Mouse (Mus musculus) layer of hippocampus, adult 11-12 months (tissue): ENCODE results near the gene Gm10961.

Experiments
- DNase-seq: peaks from one replicate; pipeline ENCODE4 v3.0.0; 2022; ENCODE audit warnings: low spot score

Gene Gm10961

GRCm38 (mm10) chr3:107630682-107631522, at the start of gene Gm10961:
Gene Gm10961 (plus strand): TSS chr3:107631322.
- peak; percentile 35 for DNase-seq

- no peak for DNase-seq
Observed at GRCm38 (mm10) chr3:107582130-107582874, 48.8 kb upstream of the Gm10961 start.

- no peak for DNase-seq
Observed at GRCm38 (mm10) chr3:107582875-107583767, 48.0 kb upstream of the Gm10961 start.

GRCm38 (mm10) chr3:107583893-107584292, 47.2 kb upstream of the Gm10961 start:
- DNase-seq: no peak

GRCm38 (mm10) chr3:107586504-107586903, 44.6 kb upstream of the Gm10961 start:
- no peak for DNase-seq

- no peak for DNase-seq
Observed at GRCm38 (mm10) chr3:107591612-107592011, 39.5 kb upstream of the Gm10961 start.

- DNase-seq: no peak
Observed at GRCm38 (mm10) chr3:107593632-107594031, 37.5 kb upstream of the Gm10961 start.

GRCm38 (mm10) chr3:107594662-107595263, 36.4 kb upstream of the Gm10961 start, which contains the start of gene Alx3:
Gene Alx3 (plus strand): TSS chr3:107595031.
- DNase-seq: no peak

GRCm38 (mm10) chr3:107595264-107595937, 35.7 kb upstream of the Gm10961 start:
- DNase-seq: no peak

GRCm38 (mm10) chr3:107595938-107596461, 35.1 kb upstream of the Gm10961 start:
- DNase-seq: no peak

GRCm38 (mm10) chr3:107596559-107596958, 34.6 kb upstream of the Gm10961 start:
- no peak for DNase-seq

GRCm38 (mm10) chr3:107597134-107597533, 34.0 kb upstream of the Gm10961 start:
- no peak for DNase-seq

- no peak for DNase-seq
Observed at GRCm38 (mm10) chr3:107597586-107598389, 33.3 kb upstream of the Gm10961 start.

GRCm38 (mm10) chr3:107600127-107600526, 31.0 kb upstream of the Gm10961 start:
- DNase-seq: no peak

- peak; percentile 56 for DNase-seq
Observed at GRCm38 (mm10) chr3:107605304-107605703, 25.8 kb upstream of the Gm10961 start.

GRCm38 (mm10) chr3:107607221-107607620, 23.9 kb upstream of the Gm10961 start:
- no peak for DNase-seq

- DNase-seq: no peak
Observed at GRCm38 (mm10) chr3:107608808-107609207, 22.3 kb upstream of the Gm10961 start.

GRCm38 (mm10) chr3:107609376-107609775, 21.7 kb upstream of the Gm10961 start:
- no peak for DNase-seq

- DNase-seq: no peak
Observed at GRCm38 (mm10) chr3:107611394-107611793, 19.7 kb upstream of the Gm10961 start.
